Mouse (Mus musculus) forebrain, postnatal 0 days (tissue): ENCODE measurements around the gene Ipo13. TPM values are rescaled to one million over a fixed set of nuclear protein-coding genes. Genes with fewer than 3 reads are reported as not detected.

Experiments used
- ATAC-seq: fragments of 200-750 bp; cut with Nextera tagmentation; 2 replicates; pipeline ENCODE4 v1.8.0; 2017; ENCODE audit warnings: mild to moderate bottlenecking, moderate library complexity
- DNase-seq: peaks from one replicate; pipeline ENCODE4 v3.0.0-alpha.2; 2015
- H3K27ac ChIP-seq: fragments of 300-500 bp; sonication (generic); 2 replicates; pipeline ENCODE4 v1.5.1; 2014; ENCODE audit warnings: low read depth, mild to moderate bottlenecking, antibody characterized with exemption, low read length, moderate library complexity, mixed read lengths
- H3K27me3 ChIP-seq: fragments of 300-500 bp; sonication (generic); 2 replicates; pipeline ENCODE4 v1.6.1; 2014; ENCODE audit warnings: mild to moderate bottlenecking, low read length, mixed read lengths; ENCODE audit not compliant: insufficient read depth
- H3K36me3 ChIP-seq: fragments of 300-500 bp; sonication (generic); 2 replicates; pipeline ENCODE4 v1.6.1; 2014; ENCODE audit warnings: mild to moderate bottlenecking, moderate library complexity; ENCODE audit not compliant: insufficient read depth
- H3K4me1 ChIP-seq: fragments of 300-500 bp; sonication (generic); 2 replicates; pipeline ENCODE4 v1.6.1; 2014; ENCODE audit warnings: antibody characterized with exemption; ENCODE audit not compliant: insufficient read depth
- H3K4me2 ChIP-seq: fragments of 300-500 bp; sonication (generic); 2 replicates; pipeline ENCODE4 v1.6.1; 2014; ENCODE audit warnings: low read depth, mild to moderate bottlenecking, moderate library complexity
- H3K4me3 ChIP-seq: fragments of 300-500 bp; sonication (generic); 2 replicates; pipeline ENCODE4 v1.5.1; 2014; ENCODE audit warnings: low read depth, low read length, mixed read lengths
- H3K9ac ChIP-seq: fragments of 300-500 bp; sonication (generic); 2 replicates; pipeline ENCODE4 v1.6.1; 2014; ENCODE audit warnings: mild to moderate bottlenecking
- H3K9me3 ChIP-seq: fragments of 300-500 bp; sonication (generic); 2 replicates; pipeline ENCODE4 v1.6.1; 2016; ENCODE audit warnings: low read length
- CTCF ChIP-seq: sonication (generic); IDR thresholded peaks from 2 replicates; pipeline ENCODE4 v1.5.1; 2016; ENCODE audit warnings: antibody characterized with exemption, control low read depth, low read depth
- WGBS: fragments of 180-500 bp; shearing (Covaris S2); extraction: QIAGEN DNeasy Blood & Tissue Kit; methylation state at CpG from one replicate; pipeline ENCODE4 v1.1.7; 2014; 5-methylcytosine and 5-hydroxymethylcytosine counted together
- polyA plus RNA-seq: library from polyadenylated mRNA; unstranded; fragments of >200 nt; fragmentation: Nextera tagmentation; extraction: Ambion mirVana; gene quantifications from 2 replicates; pipeline ENCODE4 v1.2.1, GENCODE M21; 2015
- total RNA-seq: library from RNA; depleted of rRNA; stranded (reverse); fragments of >200 nt; gene quantifications from 2 replicates; pipeline ENCODE4 v1.2.3, GENCODE M21; 2014

Ipo13 gene
- total and polyA plus RNA-seq, 2 experiments from 2014 or later = 42.9 to 58.1 TPM

- no peak for DNase-seq
- no peak for ATAC-seq
- Histone ChIP-seq H3K9ac (no peak overlapping the region), H3K27me3 (no peaks in the 10 kb centered on the region), H3K36me3 (peaks cover 5% of the 10 kb centered on the region; the same call in 1 of the 2 replicates), H3K4me3 (no peak overlapping the region), H3K9me3 (no peaks in the 10 kb centered on the region), H3K4me1 (no peaks in the 10 kb centered on the region), H3K27ac (no peak overlapping the region), H3K4me2 (no peak overlapping the region)
- no peak for TF ChIP-seq CTCF
- WGBS = 59% methylated on average over 9 of the region's 9 CpGs
Measured at GRCm38 (mm10) chr4:117860570-117860969, 54.2 kb downstream of the Ipo13 start.

GRCm38 (mm10) chr4:117858794-117859193, 56.0 kb downstream of the Ipo13 start:
- no peaks in the 10 kb centered on the region for H3K9me3 ChIP-seq
- 46% methylated on average over 3 of the region's 3 CpGs for WGBS
- no peaks in the 10 kb centered on the region for H3K4me1 ChIP-seq
- H3K4me2 ChIP-seq = no peak overlapping the region
- no peaks in the 10 kb centered on the region for H3K27me3 ChIP-seq
- peak; percentile 49 for DNase-seq
- H3K27ac ChIP-seq = no peak overlapping the region
- peak; percentile 61 for TF ChIP-seq CTCF
- ATAC-seq = 0 out of 2 replicates have a peak, but pooled peaks have one; percentile 10
- H3K4me3 ChIP-seq = no peak overlapping the region
- no peak overlapping the region for H3K9ac ChIP-seq
- peaks cover 5% of the 10 kb centered on the region; the same call in 1 of the 2 replicates for H3K36me3 ChIP-seq

- TF ChIP-seq CTCF = no peak
- 61% methylated on average over 9 of the region's 9 CpGs for WGBS
- H3K27ac ChIP-seq = no peak overlapping the region
Measured at GRCm38 (mm10) chr4:117855146-117855545, 59.7 kb downstream of the Ipo13 start.

GRCm38 (mm10) chr4:117852152-117852868, 62.5 kb downstream of the Ipo13 start:
- H3K9me3 ChIP-seq = no peaks in the 10 kb centered on the region
- H3K4me2 ChIP-seq = no peak overlapping the region
- WGBS = 79% methylated on average over 10 of the region's 10 CpGs
- no peak for TF ChIP-seq CTCF
- H3K27me3 ChIP-seq = no peaks in the 10 kb centered on the region
- no peak for ATAC-seq
- H3K4me1 ChIP-seq = no peaks in the 10 kb centered on the region
- no peaks in the 10 kb centered on the region for H3K36me3 ChIP-seq
- no peak for DNase-seq
- H3K4me3 ChIP-seq = no peak overlapping the region
- no peak overlapping the region for H3K27ac ChIP-seq
- H3K9ac ChIP-seq = no peak overlapping the region

More at GRCm38 (mm10) chr4:117855146-117855545, 59.7 kb downstream of the Ipo13 start:
- Histone ChIP-seq H3K27me3 (no peaks in the 10 kb centered on the region), H3K36me3 (peaks cover 5% of the 10 kb centered on the region; the same call in 1 of the 2 replicates), H3K4me1 (no peaks in the 10 kb centered on the region), H3K4me2 (no peak overlapping the region), H3K9me3 (no peaks in the 10 kb centered on the region), H3K4me3 (no peak overlapping the region), H3K9ac (no peak overlapping the region)
- no peak for DNase-seq
- peak; percentile 75 for ATAC-seq

- H3K27ac ChIP-seq = no peak overlapping the region
- WGBS = 81% methylated on average over 7 of the region's 7 CpGs
- no peaks in the 10 kb centered on the region for H3K9me3 ChIP-seq
- no peak for ATAC-seq
- no peaks in the 10 kb centered on the region for H3K27me3 ChIP-seq
- H3K4me2 ChIP-seq = no peak overlapping the region
- DNase-seq = no peak
- TF ChIP-seq CTCF = no peak
- no peaks in the 10 kb centered on the region for H3K36me3 ChIP-seq
- H3K4me1 ChIP-seq = no peaks in the 10 kb centered on the region
- H3K4me3 ChIP-seq = no peak overlapping the region
- no peak overlapping the region for H3K9ac ChIP-seq
Measured at GRCm38 (mm10) chr4:117850871-117851270, 63.9 kb downstream of the Ipo13 start.

- no peaks in the 10 kb centered on the region for H3K4me1 ChIP-seq
- H3K4me3 ChIP-seq = no peak overlapping the region
- no peak overlapping the region for H3K9ac ChIP-seq
- H3K27ac ChIP-seq = no peak overlapping the region
- WGBS = 72% methylated on average over 7 of the region's 7 CpGs
- no peaks in the 10 kb centered on the region for H3K9me3 ChIP-seq
- no peak for TF ChIP-seq CTCF
- no peaks in the 10 kb centered on the region for H3K27me3 ChIP-seq
- no peak for DNase-seq
- H3K36me3 ChIP-seq = no peaks in the 10 kb centered on the region
- H3K4me2 ChIP-seq = no peak overlapping the region
- ATAC-seq = no peak
Measured at GRCm38 (mm10) chr4:117850176-117850575, 64.6 kb downstream of the Ipo13 start.

- Histone ChIP-seq H3K4me2 (no peak overlapping the region), H3K9ac (no peak overlapping the region), H3K9me3 (no peaks in the 10 kb centered on the region), H3K4me1 (no peaks in the 10 kb centered on the region), H3K4me3 (no peak overlapping the region), H3K27me3 (no peaks in the 10 kb centered on the region), H3K27ac (no peak overlapping the region), H3K36me3 (no peaks in the 10 kb centered on the region)
- TF ChIP-seq CTCF = no peak
- ATAC-seq (peak; percentile 58), DNase-seq (no peak)
- WGBS = 30% methylated on average over 5 of the region's 5 CpGs
Measured at GRCm38 (mm10) chr4:117849506-117849905, 65.3 kb downstream of the Ipo13 start.
